Mouse (Mus musculus) lung, adult 2 months (tissue): ENCODE measurements at regions not wholly inside any gene's neighbourhood (a gene's known extent, or its start where the extent isn't known, plus 50 kb on each side); places are given as distances from the start of the nearest gene placed in this dataset.

Experiments used
- CTCF ChIP-seq: fragments of 200-500 bp; IDR thresholded peaks from 2 replicates; pipeline ENCODE4 v1.5.1; 2011; ENCODE audit warnings: mild to moderate bottlenecking, low read length, control low read depth; ENCODE audit not compliant: insufficient read depth
- POLR2A ChIP-seq: fragments of 200-500 bp; IDR thresholded peaks from 2 replicates; pipeline ENCODE4 v1.6.1; 2011; ENCODE audit warnings: low read depth, mild to moderate bottlenecking, control low read depth, low read length, borderline replicate concordance; ENCODE audit errors: extremely low read depth

- TF ChIP-seq CTCF, result no peak
- no peak for TF ChIP-seq POLR2A
Observed at GRCm38 (mm10) chr11:19546226-19546625, 377.9 kb upstream of the Spred2 start.
